Comparison of ENCODE assay signal across 8 mouse cellular contexts in the genomic region with DNA sequence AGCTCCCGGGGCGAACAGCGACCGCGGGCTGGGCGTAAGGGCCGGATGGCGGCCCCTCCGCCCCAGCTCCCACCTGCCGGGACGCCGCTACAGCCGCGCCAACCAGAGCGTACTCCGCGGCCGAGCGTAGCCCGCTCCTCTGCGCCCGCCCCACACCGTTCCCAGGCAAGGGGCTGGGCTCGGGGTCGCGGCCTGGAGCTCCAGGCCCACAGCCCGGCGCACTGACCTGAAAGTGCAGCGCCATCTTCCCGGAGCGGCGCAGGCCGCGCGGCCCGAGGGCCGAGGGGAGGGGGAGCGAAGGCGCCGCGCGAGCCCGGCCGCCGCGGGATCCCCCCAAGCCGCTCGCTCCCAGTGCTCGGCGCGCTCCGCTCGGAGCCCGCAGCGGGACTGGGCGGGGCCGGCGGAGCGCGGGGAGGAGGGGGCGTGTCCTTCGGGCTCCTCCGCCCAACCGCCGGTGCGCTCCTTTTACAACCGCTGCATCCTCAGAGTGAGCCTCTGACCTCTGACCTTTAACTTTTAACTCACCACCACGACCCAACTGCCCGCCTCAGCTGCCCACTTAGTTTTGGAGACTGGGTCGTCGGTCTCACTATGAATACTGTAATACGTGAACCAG. TPM values are rescaled to one million over a fixed set of nuclear protein-coding genes. Genes with fewer than 3 reads are reported as not detected.
DNase-seq lines count a peak whose midpoint lies in the region; ATAC-seq and TF ChIP-seq lines count a peak whose summit lies in the region.

A gene (minus strand): TSS at position 371 of the 616 bp plus-strand sequence.

- peak within 1 kb of the TSS; percentile 58 for H3K9ac ChIP-seq in embryonic facial prominence, embryonic 15.5 days
- H3K9ac ChIP-seq in heart, postnatal 0 days (replicated peaks; ENCODE audit: low read depth, low read length): peak within 1 kb of the TSS; percentile 76

- peak; percentile 87 for ATAC-seq in embryonic facial prominence, embryonic 15.5 days (ENCODE audit: insufficient number of reproducible peaks, low FRiP score, low TSS enrichment, low read depth)
- peak; percentile 76 for ATAC-seq in heart, postnatal 0 days (ENCODE audit: insufficient read depth, low read depth)

- H3K27ac ChIP-seq in embryonic facial prominence, embryonic 15.5 days (replicated peaks): no peak within 1 kb of the TSS
- peak within 1 kb of the TSS; percentile 71 for H3K27ac ChIP-seq in heart, postnatal 0 days (ENCODE audit: low read depth)

- no peaks in the 10 kb centered on the region for H3K27me3 ChIP-seq in embryonic facial prominence, embryonic 15.5 days
- no peaks in the 10 kb centered on the region for H3K27me3 ChIP-seq in heart, postnatal 0 days (ENCODE audit: control insufficient read depth, insufficient read depth, low read length)

- H3K9me3 ChIP-seq in embryonic facial prominence, embryonic 15.5 days (replicated peaks): no peaks in the 10 kb centered on the region
- H3K9me3 ChIP-seq in heart, postnatal 0 days (replicated peaks; ENCODE audit: control insufficient read depth, low read length): no peaks in the 10 kb centered on the region

- TF ChIP-seq CTCF in heart, postnatal 0 days (IDR thresholded peaks at IDR 0.05; ENCODE audit: low read depth): no peak

- H3K36me3 ChIP-seq in embryonic facial prominence, embryonic 15.5 days: no peaks in the 10 kb centered on the region
- H3K36me3 ChIP-seq in heart, postnatal 0 days (replicated peaks; ENCODE audit: control insufficient read depth, insufficient read depth, low read length): no peaks in the 10 kb centered on the region

- 4% methylated on average over 49 of the region's 72 CpGs for WGBS in embryonic facial prominence, embryonic 15.5 days
- WGBS in heart, postnatal 0 days: 3% methylated on average over 60 of the region's 72 CpGs

- H3K4me3 ChIP-seq in embryonic facial prominence, embryonic 15.5 days (replicated peaks): peak within 1 kb of the TSS; percentile 83
- H3K4me3 ChIP-seq in heart, postnatal 0 days (ENCODE audit: low read depth, low read length): peak within 1 kb of the TSS; percentile 86

- H3K4me2 ChIP-seq in embryonic facial prominence, embryonic 15.5 days (replicated peaks): peak within 1 kb of the TSS; percentile 89
- H3K4me2 ChIP-seq in heart, postnatal 0 days (ENCODE audit: low read depth, low read length): peak within 1 kb of the TSS; percentile 94

- H3K4me1 ChIP-seq in embryonic facial prominence, embryonic 15.5 days: 0 out of 2 replicates have a peak, but pooled peaks cover 4% of the 10 kb centered on the region
- no peaks in the 10 kb centered on the region for H3K4me1 ChIP-seq in heart, postnatal 0 days (ENCODE audit: control insufficient read depth, insufficient read depth)

- TF ChIP-seq EP300 in heart, postnatal 0 days (IDR thresholded peaks at IDR 0.05; ENCODE audit: low read depth): no peak

- DNase-seq in CD4-positive helper T cell, adult 2 months (ENCODE audit: low read depth, low spot score): peak; percentile 22
- DNase-seq in brain, adult 2 months (ENCODE audit: low read depth, low spot score): peak; percentile 59
- peak; percentile 35 for DNase-seq in heart, postnatal 0 days (ENCODE audit: low spot score)
- DNase-seq in layer of hippocampus, adult 18-20 months (ENCODE audit: low spot score in 2 of 2): peak; percentile 4 to 29
- peak; percentile 20 to 25 for DNase-seq in lung, adult 18-20 months
- DNase-seq in ovary, adult 18-20 months (ENCODE audit: low spot score): peak; percentile 9
- peak; percentile 41 for DNase-seq in thymus, postnatal 25 days

RNA-seq across cellular contexts. Expression of the gene that starts here (rescaled TPM):
- polyA plus RNA-seq in embryonic facial prominence, embryonic 15.5 days (2015; fragmentation: Nextera tagmentation; extraction: Ambion mirVana): 3.3 and 4.2 TPM in 2 replicates
- total RNA-seq in heart, postnatal 0 days (2014; rRNA removed; ENCODE audit: low replicate concordance): 3.6 and 3.8 TPM in 2 replicates
- polyA plus RNA-seq in heart, postnatal 0 days (2015; fragmentation: Nextera tagmentation; extraction: Ambion mirVana): 1.4 and 2.1 TPM in 2 replicates
- total RNA-seq in layer of hippocampus, adult 18-20 months (2021): 1 to 10 TPM; 8.9 to 9.6 TPM

Comparison
In these comparisons a context has a peak if more than half of its experiments do, and no peak if none do; other contexts are left out.
1. DNase-seq: peak in every context shown above with its lines; median percentile 59 in brain, adult 2 months; 41 in thymus, postnatal 25 days; 35 in heart, postnatal 0 days; 22 in lung, adult 18-20 months; 22 in CD4-positive helper T cell, adult 2 months; 16 in layer of hippocampus, adult 18-20 months; 9 in ovary, adult 18-20 months.